Mouse (Mus musculus): Measurements from ENCODE around the gene Asb9. TPM values are rescaled to one million over a fixed set of nuclear protein-coding genes. Genes with fewer than 3 reads are reported as not detected.

Asb9 gene
- total RNA-seq (2012; rRNA removed) (not detected in 2 replicates), polyA plus RNA-seq (2012; ENCODE audit: insufficient read depth in 1 of 2, insufficient read length in 2 of 2, low read depth in 1 of 2, low replicate concordance in 2 of 2, missing spikeins in 1 of 2) (not detected)

- H3K4me3 ChIP-seq (ENCODE audit: control insufficient read depth in 1 of 2, insufficient read depth in 1 of 2, low read depth in 2 of 2, low read length in 2 of 2), result no peak within 1 kb of the TSS
- no peak for TF ChIP-seq BHLHE40 (IDR thresholded peaks at IDR 0.05; ENCODE audit: borderline replicate concordance, low read depth, low read length)
- no peak for TF ChIP-seq MXI1 (IDR thresholded peaks at IDR 0.05; ENCODE audit: low read depth, low read length)
- TF ChIP-seq USF2 (IDR thresholded peaks at IDR 0.05; ENCODE audit: borderline replicate concordance in 1 of 2, insufficient read depth in 1 of 2, low read depth in 1 of 2, low read length in 2 of 2), result no peak
- TF ChIP-seq TAL1 (IDR thresholded peaks at IDR 0.05; ENCODE audit: low read length), result no peak
- H3K9me3 ChIP-seq (replicated peaks; ENCODE audit: insufficient read depth, low read length), result no peaks in the 10 kb centered on the region
These were observed at the start of gene Asb9 for GRCm38 (mm10) chrX:164505709-164506498. Gene Asb9 (plus strand): TSS chrX:164506327.

GRCm38 (mm10) chrX:164459205-164459878, 46.8 kb upstream of the Asb9 start:
- peak; percentile 44 for DNase-seq (ENCODE audit: low read depth, low spot score)
- H3K36me3 ChIP-seq (ENCODE audit: control insufficient read depth in 1 of 2, insufficient read depth in 2 of 2, low read length in 2 of 2), result no peaks in the 10 kb centered on the region
- no peaks in the 10 kb centered on the region for H3K27me3 ChIP-seq (ENCODE audit: control insufficient read depth in 1 of 2, insufficient read depth in 2 of 2, low read length in 2 of 2)
- TF ChIP-seq ZNF384 (IDR thresholded peaks at IDR 0.05; ENCODE audit: low read depth, low read length) (no peak), SMC3 (IDR thresholded peaks at IDR 0.05; ENCODE audit: low read depth, low read length) (peak; percentile 44), RAD21 (IDR thresholded peaks at IDR 0.05; ENCODE audit: low read depth, low read length) (peak; percentile 14), CTCF (IDR thresholded peaks at IDR 0.05 in 2 of 3, conservative IDR thresholded peaks at IDR 0.05 in 1 of 3; ENCODE audit: control insufficient read depth in 1 of 3, insufficient read depth in 1 of 3, low read depth in 2 of 3, low read length in 3 of 3, poor library complexity in 1 of 3, severe bottlenecking in 1 of 3) (peak in 2 of 3 experiments; percentile 17 to 43; a peak in 2 of 6 replicates), TAL1 (IDR thresholded peaks at IDR 0.05; ENCODE audit: low read length) (no peak)
- H3K79me2 ChIP-seq (ENCODE audit: control insufficient read depth, insufficient read depth, low read length, poor library complexity), result no peaks in the 10 kb centered on the region
- no peak overlapping the region for H3K4me3 ChIP-seq (ENCODE audit: control insufficient read depth in 1 of 2, insufficient read depth in 1 of 2, low read depth in 2 of 2, low read length in 2 of 2)
- no peaks in the 10 kb centered on the region for H3K9me3 ChIP-seq (replicated peaks; ENCODE audit: insufficient read depth, low read length)
- H3K27ac ChIP-seq (ENCODE audit: control insufficient read depth, low read depth, low read length), result no peak overlapping the region
- no peak overlapping the region for H3K9ac ChIP-seq (ENCODE audit: control insufficient read depth, low read depth, low read length, poor library complexity, severe bottlenecking)
- H3K4me1 ChIP-seq (ENCODE audit: control insufficient read depth in 1 of 2, insufficient read depth in 2 of 2, low read length in 2 of 2), result no peaks in the 10 kb centered on the region

More at GRCm38 (mm10) chrX:164505709-164506498, at the start of gene Asb9:
- peaks cover 0 to 3% of the 10 kb centered on the region in 2 experiments; a peak in 2 of 4 replicates for H3K27me3 ChIP-seq (ENCODE audit: control insufficient read depth in 1 of 2, insufficient read depth in 2 of 2, low read length in 2 of 2)
- H3K4me1 ChIP-seq (ENCODE audit: control insufficient read depth in 1 of 2, insufficient read depth in 2 of 2, low read length in 2 of 2), result no peaks in the 10 kb centered on the region
- H3K9ac ChIP-seq (ENCODE audit: control insufficient read depth, low read depth, low read length, poor library complexity, severe bottlenecking), result no peak within 1 kb of the TSS
- H3K36me3 ChIP-seq (ENCODE audit: control insufficient read depth in 1 of 2, insufficient read depth in 2 of 2, low read length in 2 of 2), result no peaks in the 10 kb centered on the region
- no peaks in the 10 kb centered on the region for H3K79me2 ChIP-seq (ENCODE audit: control insufficient read depth, insufficient read depth, low read length, poor library complexity)
- DNase-seq (ENCODE audit: low read depth, low spot score), result no peak
- no peak within 1 kb of the TSS for H3K27ac ChIP-seq (ENCODE audit: control insufficient read depth, low read depth, low read length)

- H3K4me1 ChIP-seq (ENCODE audit: control insufficient read depth in 1 of 2, insufficient read depth in 2 of 2, low read length in 2 of 2), result no peaks in the 10 kb centered on the region
- H3K9me3 ChIP-seq (replicated peaks; ENCODE audit: insufficient read depth, low read length), result no peaks in the 10 kb centered on the region
These were observed 3.9 kb upstream of the Asb9 start for GRCm38 (mm10) chrX:164502258-164502657.

More at GRCm38 (mm10) chrX:164502258-164502657, 3.9 kb upstream of the Asb9 start:
- Histone ChIP-seq H3K4me3 (ENCODE audit: control insufficient read depth in 1 of 2, insufficient read depth in 1 of 2, low read depth in 2 of 2, low read length in 2 of 2) (no peak overlapping the region), H3K27ac (ENCODE audit: control insufficient read depth, low read depth, low read length) (no peak overlapping the region), H3K9ac (ENCODE audit: control insufficient read depth, low read depth, low read length, poor library complexity, severe bottlenecking) (no peak overlapping the region), H3K27me3 (ENCODE audit: control insufficient read depth in 1 of 2, insufficient read depth in 2 of 2, low read length in 2 of 2) (peaks cover 3 to 4% of the 10 kb centered on the region in 2 experiments), H3K79me2 (ENCODE audit: control insufficient read depth, insufficient read depth, low read length, poor library complexity) (no peaks in the 10 kb centered on the region), H3K36me3 (ENCODE audit: control insufficient read depth in 1 of 2, insufficient read depth in 2 of 2, low read length in 2 of 2) (no peaks in the 10 kb centered on the region)
- no peak for DNase-seq (ENCODE audit: low read depth, low spot score)
- TF ChIP-seq POLR2AphosphoS5 (IDR thresholded peaks at IDR 0.05; ENCODE audit: borderline replicate concordance, low read depth, low read length), result no peak
- no peak for TF ChIP-seq SIN3A (IDR thresholded peaks at IDR 0.05; ENCODE audit: low read length)
- TF ChIP-seq EP300 (IDR thresholded peaks at IDR 0.05; ENCODE audit: low read depth in 1 of 2, low read length in 2 of 2), result no peak
- no peak for TF ChIP-seq RCOR1 (IDR thresholded peaks at IDR 0.05; ENCODE audit: low read depth, low read length)
- no peak for TF ChIP-seq TCF12 (IDR thresholded peaks at IDR 0.05; ENCODE audit: low read depth, low read length)
- TF ChIP-seq CTCF (IDR thresholded peaks at IDR 0.05 in 2 of 3, conservative IDR thresholded peaks at IDR 0.05 in 1 of 3; ENCODE audit: control insufficient read depth in 1 of 3, insufficient read depth in 1 of 3, low read depth in 2 of 3, low read length in 3 of 3, poor library complexity in 1 of 3, severe bottlenecking in 1 of 3), result no peak
- TF ChIP-seq POLR2A (IDR thresholded peaks at IDR 0.05; ENCODE audit: control insufficient read depth in 1 of 2, insufficient read depth in 1 of 2, low read depth in 1 of 2, low read length in 2 of 2, poor library complexity in 1 of 2), result no peak
- TF ChIP-seq POLR2AphosphoS2 (IDR thresholded peaks at IDR 0.05; ENCODE audit: low read length), result no peak
- TF ChIP-seq CHD1 (IDR thresholded peaks at IDR 0.05; ENCODE audit: low read depth, low read length), result no peak
- no peak for TF ChIP-seq NRF1 (IDR thresholded peaks at IDR 0.05; ENCODE audit: insufficient read depth, low read depth, low read length, poor library complexity, severe bottlenecking)

Measured in MEL (cell line).